Mouse (Mus musculus) heart, adult 2 months (tissue): ENCODE measurements around the gene Ube4b.
"Not testable (repeated sequence)": the region's sequence is repeated elsewhere in the genome, so short reads cannot be mapped to it uniquely, and the experiment has no call there.

Source experiments
- CTCF ChIP-seq: fragments of 200-600 bp; IDR thresholded peaks from 2 replicates; pipeline ENCODE4 v1.8.1; 2022; ENCODE audit warnings: antibody characterized with exemption, mild to moderate bottlenecking, moderate library complexity
- EP300 ChIP-seq: fragments of 200-500 bp; IDR thresholded peaks from 2 replicates; pipeline ENCODE4 v1.6.1; 2011; ENCODE audit warnings: low read depth, low read length, control low read depth; ENCODE audit not compliant: insufficient read depth

DNA sequence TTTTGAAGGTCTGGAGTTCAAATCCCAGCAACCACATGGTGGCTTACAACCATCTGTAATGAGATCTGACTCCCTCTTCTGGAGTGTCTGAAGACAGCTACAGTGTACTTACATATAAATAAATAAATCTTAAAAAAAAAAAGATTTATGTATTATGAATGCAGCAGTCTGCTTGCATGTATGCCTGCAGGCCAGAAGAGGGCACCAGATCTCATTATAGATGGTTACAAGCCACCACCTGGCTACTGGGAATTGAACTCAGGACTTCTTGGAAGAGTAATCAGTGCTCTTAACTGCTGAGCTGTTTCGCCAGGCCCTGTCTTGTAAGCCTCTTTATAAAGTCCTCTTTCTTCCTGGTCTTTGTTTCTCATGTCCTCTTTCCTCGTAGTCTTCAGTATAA is 33.9 kb upstream of the Ube4b start:
- TF ChIP-seq CTCF: peak; percentile 50
- not testable (repeated sequence) for TF ChIP-seq EP300
